Mouse (Mus musculus) MEL (cell line): Measurements from ENCODE around the gene Qdpr. TPM values are rescaled to one million over a fixed set of nuclear protein-coding genes. Genes with fewer than 3 reads are reported as not detected.

Experiments
- DNase-seq: peaks from one replicate; pipeline ENCODE4 v3.0.0; 2011; ENCODE audit warnings: low read depth, low spot score
- H3K27ac ChIP-seq: 2 replicates; pipeline ENCODE4 v1.5.1; 2012; ENCODE audit warnings: low read depth, mild to moderate bottlenecking, control low read depth, low read length, moderate library complexity; ENCODE audit not compliant: control insufficient read depth
- H3K27me3 ChIP-seq, 2 experiments: fragments of 150-350 bp in 1 of 2; sonication (generic) in 1 of 2; 2 replicates each; pipeline ENCODE4 v1.6.1; 2012; ENCODE audit warnings: low read length in 2 of 2, mild to moderate bottlenecking in 2 of 2, improper control_type of control experiment in 1 of 2, moderate library complexity in 1 of 2; ENCODE audit not compliant: insufficient read depth in 2 of 2, control insufficient read depth in 1 of 2
- H3K36me3 ChIP-seq, 2 experiments: 2 replicates each; pipeline ENCODE4 v1.6.1; 2012 to 2014; ENCODE audit warnings: low read length in 2 of 2, improper control_type of control experiment in 1 of 2, inconsistent platforms in 1 of 2, mild to moderate bottlenecking in 1 of 2; ENCODE audit not compliant: insufficient read depth in 2 of 2, control insufficient read depth in 1 of 2
- H3K4me1 ChIP-seq, 2 experiments: fragments of 150-350 bp in 1 of 2; sonication (generic) in 1 of 2; 2 replicates each; pipeline ENCODE4 v1.6.1; 2012; ENCODE audit warnings: low read length in 2 of 2, improper control_type of control experiment in 1 of 2, mild to moderate bottlenecking in 1 of 2; ENCODE audit not compliant: insufficient read depth in 2 of 2, control insufficient read depth in 1 of 2
- H3K4me3 ChIP-seq, 2 experiments: fragments of 150-350 bp in 1 of 2; sonication (generic) in 1 of 2; 2 replicates each; pipeline ENCODE4 v1.5.1; 2012; ENCODE audit warnings: low read depth in 2 of 2, low read length in 2 of 2, mild to moderate bottlenecking in 2 of 2, moderate library complexity in 2 of 2, control low read depth in 1 of 2, improper control_type of control experiment in 1 of 2; ENCODE audit not compliant: control insufficient read depth in 1 of 2, insufficient read depth in 1 of 2
- H3K79me2 ChIP-seq: 2 replicates; pipeline ENCODE4 v1.6.1; 2012; ENCODE audit warnings: mild to moderate bottlenecking, low read length, moderate library complexity; ENCODE audit not compliant: control insufficient read depth, poor library complexity, insufficient read depth
- H3K9ac ChIP-seq: 2 replicates; pipeline ENCODE4 v1.6.1; 2012; ENCODE audit warnings: low read depth, mild to moderate bottlenecking, control low read depth, low read length, moderate library complexity; ENCODE audit not compliant: control insufficient read depth, poor library complexity, severe bottlenecking
- H3K9me3 ChIP-seq: fragments of 150-350 bp; sonication (generic); replicated peaks from 2 replicates; pipeline ENCODE4 v1.6.1; 2012; ENCODE audit warnings: mild to moderate bottlenecking, low read length, improper control_type of control experiment, moderate library complexity; ENCODE audit not compliant: insufficient read depth
- CHD1 ChIP-seq: IDR thresholded peaks from 2 replicates; pipeline ENCODE4 v1.6.1; 2012; ENCODE audit warnings: low read depth, mild to moderate bottlenecking, inconsistent platforms, low read length, improper control_type of control experiment
- CHD2 ChIP-seq: IDR thresholded peaks from 2 replicates; pipeline ENCODE4 v1.6.1; 2011; ENCODE audit warnings: low read length, improper control_type of control experiment
- ELF1 ChIP-seq: IDR thresholded peaks from 2 replicates; pipeline ENCODE4 v1.6.1; 2014; ENCODE audit warnings: low read depth, mild to moderate bottlenecking, inconsistent platforms, low read length, improper control_type of control experiment, moderate library complexity
- EP300 ChIP-seq, 2 experiments: IDR thresholded peaks; 2 replicates each; pipeline ENCODE4 v1.6.1; 2011; ENCODE audit warnings: improper control_type of control experiment in 2 of 2, low read length in 2 of 2, low read depth in 1 of 2, mild to moderate bottlenecking in 1 of 2
- ETS1 ChIP-seq: IDR thresholded peaks from 2 replicates; pipeline ENCODE4 v1.6.1; 2012; ENCODE audit warnings: low read depth, mild to moderate bottlenecking, inconsistent platforms, low read length, improper control_type of control experiment, moderate library complexity
- GABPA ChIP-seq: IDR thresholded peaks from 2 replicates; pipeline ENCODE4 v1.6.1; 2012; ENCODE audit warnings: low read depth, mild to moderate bottlenecking, inconsistent platforms, low read length, improper control_type of control experiment, moderate library complexity
- HCFC1 ChIP-seq: IDR thresholded peaks from 2 replicates; pipeline ENCODE4 v1.6.1; 2012; ENCODE audit warnings: low read depth, mild to moderate bottlenecking, inconsistent platforms, low read length, improper control_type of control experiment, moderate library complexity
- JUND ChIP-seq: IDR thresholded peaks from 2 replicates; pipeline ENCODE4 v1.6.1; 2011; ENCODE audit warnings: low read depth, mild to moderate bottlenecking, improper control_type of control experiment, low read length
- MAZ ChIP-seq: IDR thresholded peaks from 2 replicates; pipeline ENCODE4 v1.6.1; 2012; ENCODE audit warnings: low read depth, mild to moderate bottlenecking, inconsistent platforms, low read length, improper control_type of control experiment
- MXI1 ChIP-seq: IDR thresholded peaks from 2 replicates; pipeline ENCODE4 v1.6.1; 2011; ENCODE audit warnings: mild to moderate bottlenecking, low read depth, low read length, improper control_type of control experiment
- MYB ChIP-seq: IDR thresholded peaks from 2 replicates; pipeline ENCODE4 v1.6.1; 2011; ENCODE audit warnings: mild to moderate bottlenecking, low read depth, low read length, improper control_type of control experiment
- MYC ChIP-seq: IDR thresholded peaks from 2 replicates; pipeline ENCODE4 v1.6.1; 2011; ENCODE audit warnings: low read depth, mild to moderate bottlenecking, low read length, improper control_type of control experiment, moderate library complexity
- NRF1 ChIP-seq: IDR thresholded peaks from 2 replicates; pipeline ENCODE4 v1.6.1; 2014; ENCODE audit warnings: low read depth, mild to moderate bottlenecking, inconsistent platforms, low read length, improper control_type of control experiment, moderate library complexity; ENCODE audit not compliant: poor library complexity, insufficient read depth, severe bottlenecking
- POLR2A ChIP-seq, 2 experiments: IDR thresholded peaks; 2 replicates each; pipeline ENCODE4 v1.6.1; 2011 to 2012; ENCODE audit warnings: low read length in 2 of 2, mild to moderate bottlenecking in 2 of 2, control low read depth in 1 of 2, improper control_type of control experiment in 1 of 2, low read depth in 1 of 2, moderate library complexity in 1 of 2; ENCODE audit not compliant: control insufficient read depth in 1 of 2, insufficient read depth in 1 of 2, poor library complexity in 1 of 2
- SIN3A ChIP-seq: IDR thresholded peaks from 2 replicates; pipeline ENCODE4 v1.6.1; 2012; ENCODE audit warnings: low read length, improper control_type of control experiment, inconsistent platforms
- SMC3 ChIP-seq: IDR thresholded peaks from 2 replicates; pipeline ENCODE4 v1.6.1; 2011; ENCODE audit warnings: low read depth, low read length, improper control_type of control experiment
- TBP ChIP-seq: IDR thresholded peaks from 2 replicates; pipeline ENCODE4 v1.8.0; 2011; ENCODE audit warnings: low read depth, low read length, improper control_type of control experiment
- TCF12 ChIP-seq: IDR thresholded peaks from 2 replicates; pipeline ENCODE4 v1.6.1; 2014; ENCODE audit warnings: low read depth, mild to moderate bottlenecking, inconsistent platforms, low read length, improper control_type of control experiment, moderate library complexity
- UBTF ChIP-seq: IDR thresholded peaks from 2 replicates; pipeline ENCODE4 v1.6.1; 2012; ENCODE audit warnings: low read depth, mild to moderate bottlenecking, inconsistent platforms, low read length, improper control_type of control experiment, moderate library complexity, borderline replicate concordance; ENCODE audit not compliant: insufficient read depth
- USF1 ChIP-seq: IDR thresholded peaks from 2 replicates; pipeline ENCODE4 v1.6.1; 2014; ENCODE audit warnings: low read depth, mild to moderate bottlenecking, inconsistent platforms, low read length, improper control_type of control experiment, moderate library complexity
- ZC3H11A ChIP-seq: IDR thresholded peaks from 2 replicates; pipeline ENCODE4 v1.6.1; 2012; ENCODE audit warnings: low read depth, mild to moderate bottlenecking, inconsistent platforms, low read length, improper control_type of control experiment
- ZKSCAN1 ChIP-seq: IDR thresholded peaks from 2 replicates; pipeline ENCODE4 v1.6.1; 2012; ENCODE audit warnings: low read depth, mild to moderate bottlenecking, inconsistent platforms, low read length, improper control_type of control experiment, moderate library complexity
- ZMIZ1 ChIP-seq: IDR thresholded peaks from 2 replicates; pipeline ENCODE4 v1.6.1; 2012; ENCODE audit warnings: low read depth, mild to moderate bottlenecking, inconsistent platforms, low read length, improper control_type of control experiment, moderate library complexity
- ZNF384 ChIP-seq: IDR thresholded peaks from 2 replicates; pipeline ENCODE4 v1.6.1; 2012; ENCODE audit warnings: low read depth, mild to moderate bottlenecking, inconsistent platforms, low read length, improper control_type of control experiment
- polyA plus RNA-seq, 2 experiments: library from polyadenylated mRNA; stranded (reverse) in 1 of 2; unstranded in 1 of 2; fragments of >175 nt in 1 of 2; fragments of >200 nt in 1 of 2; gene quantifications; 2 replicates each; pipeline versions ENCODE4 v1.2.1 to v1.2.4; 2012; ENCODE audit warnings: low replicate concordance in 2 of 2, low read depth in 1 of 2; ENCODE audit not compliant: insufficient read length in 2 of 2, insufficient read depth in 1 of 2, missing spikeins in 1 of 2
- total RNA-seq: library from RNA; depleted of rRNA; stranded (reverse); fragments of 300-350 nt; gene quantifications from 2 replicates; pipeline ENCODE4 v1.2.3, GENCODE M21; 2012

The Qdpr gene
- total and polyA plus RNA-seq, 3 experiments, result 119 to 226 TPM; not detected in 1

DNA sequence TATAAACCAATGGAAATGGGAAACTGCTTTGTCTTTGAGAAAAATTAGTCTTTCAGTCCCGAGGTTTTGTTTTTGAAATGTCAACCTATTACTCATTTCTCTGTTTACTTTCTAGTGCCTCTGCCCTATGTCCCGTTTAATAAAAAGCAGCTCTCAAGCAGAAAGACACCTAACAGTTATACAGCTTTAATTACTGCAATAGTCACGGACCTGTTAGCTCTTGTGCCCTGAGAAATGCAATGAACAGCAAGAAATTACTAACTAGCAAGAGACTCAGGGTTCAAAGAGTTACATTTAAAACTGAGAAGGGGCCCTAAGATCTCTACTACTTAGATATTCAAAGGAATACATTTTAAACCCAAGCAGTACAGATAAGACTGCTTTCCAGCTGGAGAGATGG, 8.3 kb downstream of the Qdpr start:
- no peak for TF ChIP-seq ZKSCAN1
- no peak for TF ChIP-seq SMC3
- no peak for TF ChIP-seq TCF12
- TF ChIP-seq CHD2, result no peak
- no peak for TF ChIP-seq ETS1
- TF ChIP-seq MAZ, result no peak
- TF ChIP-seq MXI1, result no peak
- TF ChIP-seq ELF1, result no peak
- no peak for TF ChIP-seq MYB
- no peak for TF ChIP-seq TBP
- no peak for TF ChIP-seq CHD1
- no peak for TF ChIP-seq ZNF384
- no peak for TF ChIP-seq ZC3H11A
- no peak for TF ChIP-seq HCFC1
- TF ChIP-seq SIN3A, result no peak
- TF ChIP-seq, all 39 proteins: peak for 0
- Histone ChIP-seq H3K4me1 (peaks cover 0 to 3% of the 10 kb centered on the region in 2 experiments; a peak in 1 of 4 replicates), H3K36me3 (peaks cover 0 to 25% of the 10 kb centered on the region in 2 experiments; a peak in 2 of 4 replicates), H3K9ac (no peak overlapping the region), H3K27me3 (no peaks in the 10 kb centered on the region), H3K9me3 (no peaks in the 10 kb centered on the region), H3K79me2 (no peaks in the 10 kb centered on the region; the same call in 1 of the 2 replicates), H3K27ac (no peak overlapping the region), H3K4me3 (no peak overlapping the region)
- DNase-seq, result no peak

DNA sequence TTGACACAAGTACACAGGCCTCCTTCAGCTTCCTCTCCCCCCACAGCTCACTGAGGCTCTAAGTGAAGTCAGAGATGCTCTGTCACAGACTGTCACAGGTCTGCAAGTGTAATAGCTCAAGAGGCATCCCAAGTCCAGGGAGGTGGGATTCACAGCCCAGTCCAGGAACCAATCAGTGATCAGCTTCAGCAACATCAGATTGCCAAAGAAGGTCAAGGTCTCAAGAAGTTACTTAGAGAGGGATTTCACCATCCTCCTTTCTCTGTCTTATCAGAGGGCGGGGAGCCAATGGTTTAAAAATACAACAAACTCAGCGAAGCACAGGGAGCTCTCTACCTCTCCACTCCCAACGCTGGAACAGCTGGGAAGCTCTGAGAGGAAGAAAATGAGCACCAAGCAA, 8.9 kb downstream of the Qdpr start:
- no peak overlapping the region for H3K9ac ChIP-seq
- H3K27ac ChIP-seq, result no peak overlapping the region
- no peak for DNase-seq
- no peaks in the 10 kb centered on the region for H3K9me3 ChIP-seq
- H3K4me1 ChIP-seq, result no peaks in the 10 kb centered on the region
- TF ChIP-seq ELF1, result no peak
- TF ChIP-seq GABPA, result no peak
- TF ChIP-seq USF1, result no peak
- no peak for TF ChIP-seq POLR2A (IDR thresholded peaks at IDR 0.05; ENCODE audit: control insufficient read depth in 1 of 2, insufficient read depth in 1 of 2, low read depth in 1 of 2, low read length in 2 of 2, poor library complexity in 1 of 2)
- no peak for TF ChIP-seq ZC3H11A
- TF ChIP-seq MXI1, result no peak
- TF ChIP-seq MYC, result no peak
- TF ChIP-seq ETS1, result no peak
- TF ChIP-seq TBP, result no peak
- no peak for TF ChIP-seq UBTF
- no peak for TF ChIP-seq SMC3
- TF ChIP-seq ZMIZ1, result no peak
- TF ChIP-seq NRF1, result no peak
- TF ChIP-seq EP300 (IDR thresholded peaks at IDR 0.05; ENCODE audit: low read depth in 1 of 2, low read length in 2 of 2), result no peak
- TF ChIP-seq JUND, result no peak
- no peak for TF ChIP-seq MYB
- no peak for TF ChIP-seq ZKSCAN1
- H3K27me3 ChIP-seq, result no peaks in the 10 kb centered on the region
- peaks cover 0 to 25% of the 10 kb centered on the region in 2 experiments; a peak in 2 of 4 replicates for H3K36me3 ChIP-seq
- no peaks in the 10 kb centered on the region for H3K79me2 ChIP-seq
- no peak overlapping the region for H3K4me3 ChIP-seq
